Mouse (Mus musculus): Measurements from ENCODE around the gene Gm28729.
"Not testable (repeated sequence)": the region's sequence is repeated elsewhere in the genome, so short reads cannot be mapped to it uniquely, and the experiment has no call there.

The Gm28729 gene

DNA sequence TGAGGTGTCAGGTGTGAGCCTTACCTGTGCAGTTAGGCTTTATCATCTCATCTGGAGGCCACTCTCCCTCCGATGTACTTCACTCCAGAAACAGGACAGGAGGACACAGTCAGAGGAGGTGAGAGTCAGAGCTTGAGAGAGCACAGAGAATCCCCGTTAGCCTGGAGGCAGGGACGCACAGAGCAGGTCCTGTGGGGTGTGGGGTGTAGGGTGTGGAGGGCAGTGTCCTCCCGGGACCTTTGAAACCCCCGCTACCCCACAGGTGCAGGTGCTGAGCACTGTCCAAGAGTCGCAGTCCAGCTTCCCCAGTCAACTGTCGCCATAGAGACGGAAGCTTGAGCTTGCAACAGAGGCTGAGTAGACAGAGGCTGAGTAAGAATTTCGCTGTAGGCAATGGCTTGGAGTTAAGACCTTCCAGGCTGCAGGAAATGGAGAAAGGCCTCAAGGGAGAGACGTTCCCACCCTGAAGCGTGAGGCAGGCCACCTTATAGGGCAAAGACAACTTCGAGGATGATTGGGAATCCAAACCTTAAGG lies at the start of gene Gm28729:
Gene Gm28729, minus strand, starts transcription at position 293 of the 535 bp plus-strand sequence.
- ATAC-seq (ENCODE audit: insufficient number of reproducible peaks, low FRiP score, low TSS enrichment): no peak

DNA sequence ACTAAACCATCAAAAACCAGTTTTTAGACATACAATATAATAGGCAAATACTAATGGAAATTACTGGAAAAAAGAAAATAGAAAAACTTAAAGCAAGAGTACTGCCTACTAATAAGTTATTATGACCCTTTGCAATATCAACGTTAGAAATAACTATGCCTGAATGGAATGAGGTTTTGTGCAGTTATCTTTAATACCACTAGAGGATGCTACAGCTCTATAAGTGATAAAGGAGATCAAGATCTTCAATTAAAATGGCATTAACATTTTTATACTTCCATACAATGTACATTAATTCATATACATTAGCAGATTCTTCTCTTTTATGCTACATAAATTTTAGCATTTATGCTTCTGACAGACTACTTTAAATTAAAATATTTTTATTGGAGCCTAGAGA lies 48.2 kb upstream of the Gm28729 start:
- ATAC-seq (ENCODE audit: insufficient number of reproducible peaks, low FRiP score, low TSS enrichment): no peak

DNA sequence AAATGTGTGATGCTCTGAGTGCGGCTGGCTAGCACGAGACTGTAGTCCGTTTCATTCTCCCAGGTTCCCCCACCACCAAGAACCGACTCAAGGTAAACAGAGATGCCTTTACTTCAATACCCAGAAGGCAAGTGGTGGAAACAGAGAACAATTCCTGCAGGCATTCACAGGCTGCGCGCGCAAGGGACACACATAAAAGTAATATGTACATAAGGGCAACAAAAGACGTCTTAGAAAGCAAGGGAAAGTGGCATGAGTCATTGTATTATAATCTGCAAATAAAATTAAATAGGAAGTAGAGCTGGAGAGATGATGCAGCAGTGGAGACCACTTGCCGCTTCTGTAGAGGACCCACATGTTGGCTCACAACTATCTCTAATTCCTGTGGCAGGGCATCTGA lies 47.7 kb upstream of the Gm28729 start:
- no peak for ATAC-seq (ENCODE audit: insufficient number of reproducible peaks, low FRiP score, low TSS enrichment)

DNA sequence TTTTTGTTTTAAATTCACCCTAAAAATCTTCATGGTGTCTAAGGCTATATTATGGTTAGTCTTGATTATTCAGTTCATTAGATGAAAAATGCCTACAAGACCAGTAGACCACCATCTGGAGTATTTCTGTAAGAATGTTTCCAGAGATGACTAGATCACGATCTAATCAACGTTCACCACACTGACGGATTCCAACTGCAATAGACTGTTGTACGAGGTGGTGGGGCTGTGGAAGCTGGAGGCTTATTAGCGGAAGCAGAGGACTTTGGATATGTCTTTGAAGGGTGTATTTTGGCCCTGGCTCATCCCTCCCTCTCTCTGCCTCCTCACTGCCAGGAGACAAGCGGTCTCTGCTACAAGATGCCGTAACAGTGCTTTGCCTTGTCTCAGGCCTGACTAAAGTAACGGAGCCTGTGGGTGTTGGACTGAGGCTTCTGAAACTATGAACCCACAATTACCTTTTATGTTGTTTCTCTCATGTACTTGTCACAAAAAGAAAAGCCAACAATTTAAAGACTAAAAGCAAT lies 41.5 kb upstream of the Gm28729 start:
- no peak for ATAC-seq (ENCODE audit: insufficient number of reproducible peaks, low FRiP score, low TSS enrichment)

DNA sequence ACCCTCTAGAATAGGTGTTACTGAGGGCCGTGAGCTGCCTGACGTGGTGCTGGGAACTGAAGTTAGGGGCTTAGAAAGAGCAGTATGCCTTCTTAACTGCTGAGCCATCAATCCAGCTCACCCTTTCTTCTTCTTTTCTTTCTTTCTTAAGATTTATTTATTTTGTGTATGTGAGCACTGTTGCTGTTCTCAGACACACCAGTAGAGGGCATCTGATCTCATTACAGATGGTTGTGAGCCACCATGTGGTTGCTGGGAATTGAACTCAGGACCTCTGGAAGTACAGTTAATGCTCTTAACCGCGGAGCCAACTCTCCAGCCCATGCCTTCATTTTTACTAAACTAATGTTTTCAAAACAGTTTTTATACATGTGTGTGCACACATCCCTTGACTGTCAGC lies 38.4 kb upstream of the Gm28729 start:
- no peak for ATAC-seq (ENCODE audit: insufficient number of reproducible peaks, low FRiP score, low TSS enrichment)

DNA sequence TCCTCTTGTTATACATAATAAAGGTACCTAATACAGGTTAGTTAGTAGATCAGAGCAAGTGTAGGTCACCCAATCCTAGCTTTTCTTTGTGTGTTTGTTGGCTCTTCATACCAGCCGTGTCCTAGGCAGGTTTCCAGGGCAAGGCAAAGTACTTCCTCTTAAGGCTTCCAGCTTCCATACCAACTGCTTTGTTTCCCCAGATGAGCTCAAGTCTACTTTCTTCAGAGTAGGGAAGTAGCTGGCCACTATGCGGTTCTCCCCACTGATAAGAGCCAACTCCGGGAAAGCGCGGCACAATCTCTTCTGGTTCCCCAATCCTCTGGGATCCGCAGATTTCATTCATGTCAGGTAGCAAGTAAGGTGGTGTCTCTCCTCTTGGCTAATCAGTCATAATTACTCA lies 34.1 kb upstream of the Gm28729 start:
- ATAC-seq (ENCODE audit: insufficient number of reproducible peaks, low FRiP score, low TSS enrichment): no peak

DNA sequence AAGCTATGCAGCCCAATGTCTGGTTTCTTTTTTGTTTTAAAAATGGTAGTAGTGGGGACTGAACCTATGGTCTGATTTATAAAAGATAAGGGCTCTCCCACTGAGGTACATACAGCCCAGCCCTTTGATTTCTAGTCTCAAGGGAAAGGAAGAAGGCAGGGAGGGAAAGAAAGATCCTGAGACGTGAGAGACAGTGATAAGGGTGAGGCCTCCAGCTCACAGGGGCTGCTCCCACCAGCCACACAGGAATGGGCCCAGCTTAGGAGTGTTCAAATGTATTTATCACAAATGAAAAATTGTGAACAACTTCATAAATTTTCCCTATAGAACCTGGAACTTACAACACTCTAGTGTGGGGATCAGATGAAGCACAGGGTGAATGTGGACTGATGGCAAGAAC lies 33.5 kb upstream of the Gm28729 start:
- ATAC-seq (ENCODE audit: insufficient number of reproducible peaks, low FRiP score, low TSS enrichment): no peak

DNA sequence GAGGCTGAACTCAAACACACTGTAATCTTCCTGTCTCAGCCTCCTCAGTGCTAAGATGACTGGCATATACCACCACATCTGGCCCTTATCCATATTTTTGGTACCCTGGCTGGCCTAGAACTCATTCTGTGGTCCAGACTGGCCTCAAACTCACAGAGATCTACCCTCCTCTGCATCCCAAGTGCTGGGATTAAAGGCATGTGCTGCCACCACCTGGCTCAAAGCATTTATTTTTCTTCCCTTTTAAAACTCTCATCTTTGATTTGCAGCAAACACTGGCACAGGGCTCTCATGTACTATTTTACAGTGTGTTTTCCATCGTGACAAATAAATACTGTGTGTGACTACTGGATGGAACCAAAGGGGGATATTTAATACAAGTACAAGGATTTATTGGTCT lies 29.0 kb upstream of the Gm28729 start:
- no peak for ATAC-seq (ENCODE audit: insufficient number of reproducible peaks, low FRiP score, low TSS enrichment)

DNA sequence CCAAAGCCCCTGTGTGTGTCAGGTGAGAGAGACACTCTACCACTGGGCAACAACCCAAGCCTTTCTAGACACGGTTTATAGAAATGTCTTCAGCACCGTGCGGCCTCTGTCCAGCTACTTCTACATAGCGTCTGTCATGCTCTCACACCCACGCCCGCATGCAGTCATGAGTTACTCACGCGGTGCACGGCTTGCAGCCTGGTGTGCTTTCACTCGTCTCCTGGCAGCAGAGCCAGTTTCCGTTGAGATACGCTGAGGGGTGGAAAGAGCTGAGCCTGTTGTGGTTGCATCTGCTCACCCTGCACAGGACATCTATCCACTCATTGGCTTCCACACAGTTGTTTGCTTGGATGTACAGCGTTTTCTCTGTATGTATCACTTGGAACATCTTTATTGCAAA lies 20.3 kb upstream of the Gm28729 start:
- no peak for ATAC-seq (ENCODE audit: insufficient number of reproducible peaks, low FRiP score, low TSS enrichment)

DNA sequence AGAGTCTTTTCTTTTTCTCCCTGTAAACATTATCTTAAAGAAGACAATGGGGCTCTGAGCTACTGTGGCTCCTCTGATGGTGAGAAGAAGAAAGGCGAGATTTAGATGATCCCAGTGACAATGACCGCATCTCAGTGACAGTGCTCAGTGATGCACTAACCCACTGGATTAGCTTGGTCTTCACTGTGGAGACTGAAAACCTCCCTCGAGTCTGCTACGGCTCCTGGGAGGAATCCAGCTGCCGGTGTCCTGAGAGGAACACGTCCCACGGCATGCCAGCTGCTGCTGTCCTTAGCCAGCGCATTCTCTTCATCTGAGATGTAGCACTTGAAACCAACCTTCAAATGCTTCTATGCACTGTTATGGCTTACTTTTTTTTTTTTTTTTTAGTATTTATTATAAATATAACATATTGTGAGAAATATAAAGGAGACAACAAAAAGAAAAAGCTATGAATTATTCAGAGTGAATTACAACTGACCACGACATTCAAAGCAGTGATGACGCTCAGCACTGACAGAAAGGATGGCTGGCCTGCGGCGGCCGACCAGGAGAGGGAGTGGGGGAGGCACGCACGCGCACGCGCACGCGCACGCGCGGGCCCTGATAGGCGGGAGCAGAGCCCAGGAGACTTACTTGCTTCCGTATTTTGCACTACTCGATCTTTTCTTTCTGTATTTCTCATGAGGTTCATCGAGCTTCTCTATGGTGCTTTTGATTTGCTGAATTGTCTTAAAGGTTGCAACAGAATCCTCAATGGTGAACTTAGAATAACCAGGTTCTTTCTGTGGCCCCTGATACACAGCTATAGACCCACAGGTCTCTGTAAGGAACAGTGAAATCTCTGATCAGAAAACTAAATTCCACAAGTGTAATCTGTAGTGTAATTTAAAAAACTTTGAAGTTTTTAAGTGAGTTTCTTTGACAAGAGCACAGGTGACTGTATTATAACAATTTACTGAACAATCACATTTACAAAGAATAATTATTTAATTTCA lies 18.9 kb upstream of the Gm28729 start:
- ATAC-seq (ENCODE audit: insufficient number of reproducible peaks, low FRiP score, low TSS enrichment): peak; percentile 84

DNA sequence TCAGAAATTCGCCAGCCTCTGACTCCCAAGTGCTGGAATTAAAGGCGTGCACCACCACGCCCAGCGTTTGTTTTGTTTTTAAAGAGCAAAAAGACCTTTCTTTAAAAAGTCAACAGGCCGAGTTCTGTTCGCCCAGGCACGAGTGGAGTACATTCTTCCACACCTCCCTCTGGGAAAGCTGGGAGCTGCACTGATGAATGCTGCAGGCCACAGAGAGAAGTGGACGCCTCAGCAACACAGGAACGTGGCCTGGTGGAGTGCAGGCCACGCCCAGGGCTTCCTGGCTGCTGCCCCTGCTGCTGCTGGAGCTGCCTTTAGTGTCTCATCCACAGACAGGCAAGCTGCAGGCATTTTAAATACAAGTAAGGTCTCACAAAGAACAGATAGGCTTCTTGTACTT lies 13.9 kb upstream of the Gm28729 start:
- no peak for ATAC-seq (ENCODE audit: insufficient number of reproducible peaks, low FRiP score, low TSS enrichment)

DNA sequence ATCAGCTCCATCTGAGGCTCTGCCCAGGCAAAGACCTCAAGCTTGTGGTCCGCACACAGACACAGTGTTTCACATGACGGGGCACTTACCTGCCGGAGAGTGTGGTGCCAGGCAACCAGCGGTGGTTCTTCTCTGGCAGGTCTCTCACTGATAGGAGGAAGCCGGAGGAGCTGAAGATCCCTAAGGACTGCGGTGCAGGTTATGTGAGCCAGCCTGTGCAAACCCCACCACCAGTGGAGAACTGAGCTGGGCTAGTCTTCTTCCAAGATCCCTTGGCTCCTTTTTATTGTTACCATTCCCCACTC lies 12.5 kb upstream of the Gm28729 start:
- ATAC-seq (ENCODE audit: insufficient number of reproducible peaks, low FRiP score, low TSS enrichment): no peak

DNA sequence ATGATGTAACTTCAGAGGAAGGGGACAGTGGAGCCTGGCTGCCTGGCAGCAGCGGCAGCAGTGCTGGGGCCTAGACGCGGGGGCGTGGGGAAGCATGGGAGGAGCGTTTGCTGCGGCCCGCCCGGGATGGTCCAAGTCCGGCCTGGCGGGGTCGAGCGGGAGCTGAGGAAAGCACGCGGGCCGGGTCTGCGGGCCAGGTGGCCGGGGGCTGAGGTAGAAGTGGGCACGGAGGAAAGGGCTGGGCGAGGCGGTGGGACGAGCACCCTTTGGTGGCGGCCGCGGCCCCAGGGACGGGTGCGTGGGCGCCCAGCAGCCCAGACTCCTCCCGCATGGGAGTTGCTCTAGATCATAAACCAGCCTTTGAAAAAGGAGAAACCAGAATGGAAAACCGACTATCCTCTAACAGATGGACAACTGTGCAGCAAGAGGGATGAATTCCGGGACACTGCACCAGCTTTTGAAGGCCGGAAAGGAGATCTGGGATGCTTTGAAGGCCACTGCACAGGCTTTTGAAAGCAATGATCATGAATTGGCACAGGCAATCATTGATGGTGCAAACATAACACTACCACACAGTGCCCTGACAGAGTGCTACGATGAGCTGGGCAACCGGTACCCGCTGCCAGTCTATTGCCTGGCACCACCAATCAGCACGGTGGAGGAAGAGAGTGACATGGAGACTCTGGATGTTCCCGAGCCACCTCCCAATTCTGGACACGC lies 12.0 kb upstream of the Gm28729 start:
- ATAC-seq (ENCODE audit: insufficient number of reproducible peaks, low FRiP score, low TSS enrichment): peak; percentile 76

DNA sequence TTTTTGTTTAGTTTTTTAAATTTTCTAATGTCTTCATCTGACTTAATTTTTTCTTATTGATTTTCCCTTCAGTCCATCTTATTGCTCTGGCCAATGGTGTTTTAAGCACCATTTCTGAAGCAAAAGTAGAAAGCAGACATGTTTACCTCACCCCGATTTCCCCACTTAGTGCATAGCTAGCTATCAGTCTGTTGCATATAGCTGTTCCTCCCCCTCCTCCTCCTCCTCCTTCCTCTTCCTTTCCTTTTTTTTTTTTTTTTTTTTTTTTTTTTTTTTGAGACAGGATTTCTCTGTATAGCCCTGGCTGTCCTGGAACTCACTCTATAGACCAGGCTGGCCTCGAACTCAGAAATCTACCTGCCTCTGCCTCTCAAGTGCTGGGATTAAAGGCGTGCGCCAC lies 11.0 kb upstream of the Gm28729 start:
- not testable (repeated sequence) for ATAC-seq (ENCODE audit: insufficient number of reproducible peaks, low FRiP score, low TSS enrichment)

DNA sequence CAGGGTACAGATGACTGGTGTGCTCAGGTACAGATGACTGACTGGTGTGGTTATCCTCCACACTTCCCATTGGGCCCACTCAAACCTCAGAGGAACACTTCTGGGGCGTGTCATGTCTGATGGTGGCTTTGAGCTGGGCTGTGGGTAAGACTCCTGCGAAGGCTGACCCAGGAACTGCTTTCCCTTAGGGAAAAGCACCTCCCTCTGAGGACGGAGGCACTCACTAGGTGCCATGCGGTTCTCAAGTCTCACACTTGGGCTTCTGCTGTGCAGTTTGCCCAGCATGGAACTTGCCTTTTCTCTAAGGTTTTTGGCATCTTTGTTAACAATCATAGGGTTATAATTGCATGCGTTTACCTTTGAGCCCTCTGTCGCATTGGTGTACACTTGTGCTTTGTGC lies 10.4 kb upstream of the Gm28729 start:
- no peak for ATAC-seq (ENCODE audit: insufficient number of reproducible peaks, low FRiP score, low TSS enrichment)

DNA sequence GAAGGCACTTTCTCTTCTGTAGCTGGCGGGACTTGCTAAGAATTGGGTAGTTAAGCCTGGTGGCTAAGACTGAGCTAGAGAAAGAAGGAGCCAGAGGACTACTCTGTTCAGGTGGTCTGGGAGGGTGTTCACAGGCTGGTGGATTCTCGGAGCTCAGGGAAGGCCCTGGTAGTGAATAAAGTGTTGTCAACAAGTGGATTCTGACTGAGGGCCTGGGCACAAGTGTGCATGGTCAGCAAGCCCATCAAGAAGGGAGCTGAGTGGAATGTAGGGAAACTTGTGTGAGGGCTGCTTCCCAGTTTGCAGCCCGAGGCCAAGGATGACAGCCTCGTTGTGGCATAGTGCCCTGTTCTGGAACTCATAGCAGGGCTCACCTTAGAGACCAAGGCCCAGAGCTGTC lies 9.2 kb upstream of the Gm28729 start:
- ATAC-seq (ENCODE audit: insufficient number of reproducible peaks, low FRiP score, low TSS enrichment): no peak

DNA sequence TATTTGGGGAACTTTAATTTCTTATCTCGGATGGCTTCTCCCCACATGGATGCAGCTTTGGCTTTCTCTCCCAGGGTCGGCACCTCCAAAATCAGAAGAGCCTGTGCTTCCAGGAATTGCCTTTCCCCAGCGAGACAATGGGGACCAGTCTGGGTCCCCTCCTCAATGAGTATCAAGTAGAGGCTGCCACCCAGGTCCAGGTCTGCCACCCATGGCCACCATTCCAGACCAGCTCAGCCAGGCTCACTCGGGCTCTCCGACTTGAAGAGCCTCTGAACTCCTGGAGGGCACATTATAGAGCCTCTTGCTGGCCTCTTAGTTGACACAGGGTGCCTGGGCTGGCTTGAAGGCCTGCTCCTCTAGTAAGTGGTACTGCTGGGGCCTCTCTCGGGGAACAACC lies 8.4 kb upstream of the Gm28729 start:
- no peak for ATAC-seq (ENCODE audit: insufficient number of reproducible peaks, low FRiP score, low TSS enrichment)

DNA sequence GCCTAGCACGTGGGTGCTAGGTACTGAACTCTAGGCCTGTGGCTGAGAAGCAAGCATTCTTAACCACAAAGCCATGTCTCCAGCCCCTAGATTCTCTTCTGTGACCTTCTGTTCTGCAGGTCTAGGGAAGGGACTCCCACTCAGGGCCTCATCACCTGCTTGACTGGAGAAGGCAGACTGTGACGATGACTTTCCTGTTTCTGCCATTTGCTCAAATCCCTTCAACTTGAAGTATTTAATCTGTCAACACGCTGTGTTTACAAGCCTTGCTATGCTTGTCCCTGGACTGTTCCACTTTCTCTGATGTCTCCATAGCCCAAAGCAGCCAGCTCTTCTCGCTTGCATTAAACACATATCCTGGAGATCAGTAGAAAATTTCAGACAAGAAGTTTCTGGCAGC lies 7.5 kb upstream of the Gm28729 start:
- ATAC-seq (ENCODE audit: insufficient number of reproducible peaks, low FRiP score, low TSS enrichment): no peak

DNA sequence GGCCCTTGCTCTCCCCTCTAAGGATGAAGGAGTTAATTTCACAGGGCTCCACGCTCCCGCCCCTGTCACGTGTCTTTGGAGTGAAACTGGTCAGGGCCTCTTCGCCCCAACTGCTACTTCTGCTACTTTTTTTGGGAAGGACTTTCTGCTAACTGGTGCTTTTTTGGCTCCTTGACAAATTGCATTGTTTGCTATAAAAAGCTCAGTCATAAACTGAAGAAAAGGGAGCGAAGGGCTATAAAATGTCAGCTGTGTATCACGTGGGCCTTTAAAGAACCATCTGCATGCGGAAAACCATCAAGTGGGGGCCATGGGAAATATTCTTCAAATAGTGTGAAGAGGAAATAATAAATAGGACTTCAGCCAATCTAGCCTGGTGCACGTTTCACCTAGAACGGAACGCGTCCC lies 5.6 kb upstream of the Gm28729 start:
- ATAC-seq (ENCODE audit: insufficient number of reproducible peaks, low FRiP score, low TSS enrichment): no peak

DNA sequence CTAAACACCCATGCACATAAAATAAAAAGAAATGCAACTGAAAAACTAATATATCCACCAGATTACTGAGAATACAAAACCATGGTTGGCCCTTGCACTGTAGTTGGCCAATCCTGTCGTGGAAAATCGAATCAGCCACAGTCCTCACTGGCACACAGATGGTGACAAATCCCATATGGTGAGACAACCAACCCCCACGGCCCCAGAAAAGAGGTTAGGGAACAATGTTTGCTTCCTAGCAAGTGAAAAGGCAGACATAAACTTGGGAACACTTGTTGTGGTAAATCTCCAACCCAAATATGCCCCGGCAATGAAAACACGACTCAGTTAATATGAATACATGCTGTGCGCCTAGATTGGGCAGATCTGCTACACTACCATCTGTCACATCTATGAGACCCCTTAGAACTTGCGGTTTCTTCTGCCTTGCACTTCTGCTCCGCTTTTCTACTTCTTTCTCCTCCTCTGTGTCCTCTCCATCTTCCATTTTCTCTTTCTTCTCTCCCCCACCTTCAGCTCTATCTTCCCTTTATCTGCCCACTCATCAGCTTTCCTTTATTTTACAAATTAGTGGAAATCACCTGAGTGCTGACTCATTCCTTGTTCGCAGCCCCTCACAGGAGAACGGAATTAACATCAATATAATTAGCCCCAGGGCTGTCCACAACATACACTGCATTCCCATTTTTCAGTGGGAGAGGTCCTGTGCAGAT lies 5.1 kb upstream of the Gm28729 start:
- no peak for ATAC-seq (ENCODE audit: insufficient number of reproducible peaks, low FRiP score, low TSS enrichment)

DNA sequence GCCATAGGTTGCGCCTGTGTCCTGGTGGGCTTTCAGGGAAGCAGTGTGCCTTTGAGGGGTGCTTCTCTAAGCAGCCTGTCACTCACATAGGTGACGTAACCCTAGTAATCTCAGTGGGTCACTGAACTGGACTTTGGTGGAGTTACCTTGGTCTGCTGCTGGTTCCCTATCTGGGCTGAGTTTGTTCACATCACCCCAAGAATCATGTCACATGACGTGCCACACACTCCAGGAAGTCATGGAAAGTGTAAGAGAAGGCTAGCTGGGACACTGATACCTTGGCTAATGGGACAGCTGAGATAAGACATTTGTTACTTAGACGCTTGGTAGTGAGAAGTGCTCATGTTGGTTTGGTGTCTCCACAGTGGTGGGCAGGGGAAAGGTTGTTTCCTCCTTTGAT lies 947 bp upstream of the Gm28729 start:
- no peak for ATAC-seq (ENCODE audit: insufficient number of reproducible peaks, low FRiP score, low TSS enrichment)
